Mouse (Mus musculus): ENCODE results near the gene Dppa4. TPM values are rescaled to one million over a fixed set of nuclear protein-coding genes. Genes with fewer than 3 reads are reported as not detected.

The Dppa4 gene
- polyA plus RNA-seq (2012; ENCODE audit: insufficient read depth, insufficient read length, missing spikeins): not detected in 2 replicates

- H3K4me3 ChIP-seq (ENCODE audit: insufficient read depth, low read length): no peak within 1 kb of the TSS
- no peaks in the 10 kb centered on the region for H3K4me1 ChIP-seq (ENCODE audit: control insufficient read depth, insufficient read depth, low read length)
- TF ChIP-seq CTCF (IDR thresholded peaks at IDR 0.05; ENCODE audit: low read depth, low read length) (no peak), POLR2A (IDR thresholded peaks at IDR 0.05; ENCODE audit: borderline replicate concordance, low read depth, low read length) (no peak)
- no peak within 1 kb of the TSS for H3K27ac ChIP-seq (ENCODE audit: insufficient read depth, low read depth, low read length)
These were observed at the start of gene Dppa4 for GRCm38 (mm10) chr16:48283517-48283916. Gene Dppa4 (plus strand): TSS chr16:48283733.

- TF ChIP-seq POLR2A (IDR thresholded peaks at IDR 0.05; ENCODE audit: borderline replicate concordance, low read depth, low read length): no peak
- TF ChIP-seq CTCF (IDR thresholded peaks at IDR 0.05; ENCODE audit: low read depth, low read length): no peak
- H3K4me1 ChIP-seq (ENCODE audit: control insufficient read depth, insufficient read depth, low read length): no peaks in the 10 kb centered on the region
- no peak overlapping the region for H3K27ac ChIP-seq (ENCODE audit: insufficient read depth, low read depth, low read length)
- H3K4me3 ChIP-seq (ENCODE audit: insufficient read depth, low read length): no peak overlapping the region
These were observed 48.5 kb upstream of the Dppa4 start for GRCm38 (mm10) chr16:48234999-48235398.

- Histone ChIP-seq H3K4me1 (ENCODE audit: control insufficient read depth, insufficient read depth, low read length) (no peaks in the 10 kb centered on the region), H3K27ac (ENCODE audit: insufficient read depth, low read depth, low read length) (no peak overlapping the region), H3K4me3 (ENCODE audit: insufficient read depth, low read length) (no peak overlapping the region)
- TF ChIP-seq CTCF (IDR thresholded peaks at IDR 0.05; ENCODE audit: low read depth, low read length) (no peak), POLR2A (IDR thresholded peaks at IDR 0.05; ENCODE audit: borderline replicate concordance, low read depth, low read length) (no peak)
These were observed 45.9 kb upstream of the Dppa4 start for GRCm38 (mm10) chr16:48237676-48238075.

GRCm38 (mm10) chr16:48247044-48247661 lies 36.4 kb upstream of the Dppa4 start:
- no peak overlapping the region for H3K4me3 ChIP-seq (ENCODE audit: insufficient read depth, low read length)
- H3K4me1 ChIP-seq (ENCODE audit: control insufficient read depth, insufficient read depth, low read length): no peaks in the 10 kb centered on the region
- no peak for TF ChIP-seq CTCF (IDR thresholded peaks at IDR 0.05; ENCODE audit: low read depth, low read length)
- no peak for TF ChIP-seq POLR2A (IDR thresholded peaks at IDR 0.05; ENCODE audit: borderline replicate concordance, low read depth, low read length)
- no peak overlapping the region for H3K27ac ChIP-seq (ENCODE audit: insufficient read depth, low read depth, low read length)

- H3K27ac ChIP-seq (ENCODE audit: insufficient read depth, low read depth, low read length): no peak overlapping the region
- no peaks in the 10 kb centered on the region for H3K4me1 ChIP-seq (ENCODE audit: control insufficient read depth, insufficient read depth, low read length)
- H3K4me3 ChIP-seq (ENCODE audit: insufficient read depth, low read length): no peak overlapping the region
- TF ChIP-seq POLR2A (IDR thresholded peaks at IDR 0.05; ENCODE audit: borderline replicate concordance, low read depth, low read length) (no peak), CTCF (IDR thresholded peaks at IDR 0.05; ENCODE audit: low read depth, low read length) (no peak)
These were observed 30.7 kb upstream of the Dppa4 start for GRCm38 (mm10) chr16:48252824-48253223.

- Histone ChIP-seq H3K4me1 (ENCODE audit: control insufficient read depth, insufficient read depth, low read length) (no peaks in the 10 kb centered on the region), H3K27ac (ENCODE audit: insufficient read depth, low read depth, low read length) (no peak overlapping the region), H3K4me3 (ENCODE audit: insufficient read depth, low read length) (no peak overlapping the region)
- TF ChIP-seq CTCF (IDR thresholded peaks at IDR 0.05; ENCODE audit: low read depth, low read length) (no peak), POLR2A (IDR thresholded peaks at IDR 0.05; ENCODE audit: borderline replicate concordance, low read depth, low read length) (no peak)
These were observed 28.9 kb upstream of the Dppa4 start for GRCm38 (mm10) chr16:48254584-48254983.

GRCm38 (mm10) chr16:48259519-48259918 lies 24.0 kb upstream of the Dppa4 start:
- Histone ChIP-seq H3K4me1 (ENCODE audit: control insufficient read depth, insufficient read depth, low read length) (no peaks in the 10 kb centered on the region), H3K27ac (ENCODE audit: insufficient read depth, low read depth, low read length) (no peak overlapping the region), H3K4me3 (ENCODE audit: insufficient read depth, low read length) (no peak overlapping the region)
- TF ChIP-seq CTCF (IDR thresholded peaks at IDR 0.05; ENCODE audit: low read depth, low read length) (no peak), POLR2A (IDR thresholded peaks at IDR 0.05; ENCODE audit: borderline replicate concordance, low read depth, low read length) (no peak)

GRCm38 (mm10) chr16:48262901-48263300 lies 20.6 kb upstream of the Dppa4 start:
- H3K4me3 ChIP-seq (ENCODE audit: insufficient read depth, low read length): no peak overlapping the region
- no peaks in the 10 kb centered on the region for H3K4me1 ChIP-seq (ENCODE audit: control insufficient read depth, insufficient read depth, low read length)
- TF ChIP-seq POLR2A (IDR thresholded peaks at IDR 0.05; ENCODE audit: borderline replicate concordance, low read depth, low read length) (no peak), CTCF (IDR thresholded peaks at IDR 0.05; ENCODE audit: low read depth, low read length) (no peak)
- H3K27ac ChIP-seq (ENCODE audit: insufficient read depth, low read depth, low read length): no peak overlapping the region

- Histone ChIP-seq H3K4me1 (ENCODE audit: control insufficient read depth, insufficient read depth, low read length) (no peaks in the 10 kb centered on the region), H3K27ac (ENCODE audit: insufficient read depth, low read depth, low read length) (no peak overlapping the region), H3K4me3 (ENCODE audit: insufficient read depth, low read length) (no peak overlapping the region)
- TF ChIP-seq POLR2A (IDR thresholded peaks at IDR 0.05; ENCODE audit: borderline replicate concordance, low read depth, low read length) (no peak), CTCF (IDR thresholded peaks at IDR 0.05; ENCODE audit: low read depth, low read length) (no peak)
These were observed 17.7 kb upstream of the Dppa4 start for GRCm38 (mm10) chr16:48265856-48266255.

GRCm38 (mm10) chr16:48276940-48277339 lies 6.6 kb upstream of the Dppa4 start:
- Histone ChIP-seq H3K4me3 (ENCODE audit: insufficient read depth, low read length) (no peak overlapping the region), H3K27ac (ENCODE audit: insufficient read depth, low read depth, low read length) (no peak overlapping the region), H3K4me1 (ENCODE audit: control insufficient read depth, insufficient read depth, low read length) (no peaks in the 10 kb centered on the region)
- TF ChIP-seq POLR2A (IDR thresholded peaks at IDR 0.05; ENCODE audit: borderline replicate concordance, low read depth, low read length) (no peak), CTCF (IDR thresholded peaks at IDR 0.05; ENCODE audit: low read depth, low read length) (no peak)
